Mouse (Mus musculus): ENCODE results near the gene Prl8a8.

Prl8a8 gene

GRCm38 (mm10) chr13:27513117-27513516 is at the start of gene Prl8a8:
TSS of gene Prl8a8 (minus strand) at chr13:27513217.
- DNase-seq = no peak

DNA sequence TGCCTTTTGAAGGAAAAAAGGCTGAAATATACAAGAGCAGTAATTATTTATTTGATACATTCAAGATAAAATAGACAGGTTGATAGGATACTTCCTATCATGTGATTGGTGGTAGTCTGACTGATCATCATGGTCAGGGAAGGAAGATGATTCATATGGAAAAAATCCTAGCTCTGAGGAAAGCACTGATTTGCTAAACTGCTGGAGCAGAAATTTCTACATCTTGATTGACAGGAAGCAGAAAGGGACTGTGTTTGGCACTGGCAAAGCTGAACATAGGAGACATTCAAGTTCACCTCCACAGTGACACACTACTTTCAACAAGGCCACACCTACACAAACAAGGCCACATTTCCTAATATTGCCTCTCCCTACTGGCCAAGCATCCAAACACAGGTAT is 40.3 kb upstream of the Prl8a8 start:
- no peak for DNase-seq

DNA sequence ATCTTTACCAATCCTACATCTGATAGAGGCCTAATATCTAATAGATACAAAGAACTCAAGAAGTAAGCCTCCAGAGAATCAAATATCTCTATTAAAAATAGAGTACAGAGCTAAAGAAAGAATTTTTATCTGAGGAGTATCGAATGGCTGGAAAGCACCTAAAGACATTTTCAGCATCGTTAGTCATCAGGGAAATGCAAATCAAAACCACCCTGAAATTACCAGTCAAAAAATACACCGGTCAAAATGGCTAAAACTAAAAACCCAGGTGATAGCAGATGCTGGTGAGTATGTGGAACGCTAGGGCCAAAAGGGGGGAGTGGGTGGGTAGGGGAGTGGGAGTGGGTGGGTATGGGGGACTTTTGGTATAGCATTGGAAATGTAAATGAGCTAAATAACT is 10.1 kb upstream of the Prl8a8 start:
- DNase-seq = no peak

DNA sequence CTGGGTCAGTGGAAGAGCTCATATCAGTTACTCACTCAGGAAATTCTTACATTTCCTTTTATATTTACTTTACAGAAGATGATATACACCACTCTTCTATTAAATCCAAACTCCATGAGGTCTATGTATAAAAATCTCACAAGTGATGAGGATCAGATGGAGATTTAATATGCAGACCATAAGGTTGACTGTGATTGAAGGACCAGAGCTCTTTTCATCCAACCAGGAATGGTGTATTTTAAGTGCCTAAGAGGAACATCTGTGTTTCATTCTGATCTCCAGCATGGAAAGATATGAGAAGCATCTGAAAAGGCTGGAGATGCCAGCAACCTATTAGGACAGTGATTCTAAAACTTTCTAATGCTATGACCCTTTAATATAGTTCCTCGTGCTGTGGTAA is 5.4 kb downstream of the Prl8a8 start:
- no peak for DNase-seq

Measured in kidney, adult 18-20 months (tissue).